Mouse (Mus musculus): ENCODE data around the gene Defb6. TPM values are rescaled to one million over a fixed set of nuclear protein-coding genes. Genes with fewer than 3 reads are reported as not detected.

Gene Defb6
- 3.7 and 4.6 TPM in 2 replicates for polyA plus RNA-seq (2015; fragmentation: Nextera tagmentation; extraction: Ambion mirVana)

- no peak for DNase-seq (ENCODE audit: low spot score)
Observed at GRCm38 (mm10) chr8:19225161-19225560, at the start of gene Defb6. Gene Defb6 (plus strand): TSS chr8:19225478.

DNA sequence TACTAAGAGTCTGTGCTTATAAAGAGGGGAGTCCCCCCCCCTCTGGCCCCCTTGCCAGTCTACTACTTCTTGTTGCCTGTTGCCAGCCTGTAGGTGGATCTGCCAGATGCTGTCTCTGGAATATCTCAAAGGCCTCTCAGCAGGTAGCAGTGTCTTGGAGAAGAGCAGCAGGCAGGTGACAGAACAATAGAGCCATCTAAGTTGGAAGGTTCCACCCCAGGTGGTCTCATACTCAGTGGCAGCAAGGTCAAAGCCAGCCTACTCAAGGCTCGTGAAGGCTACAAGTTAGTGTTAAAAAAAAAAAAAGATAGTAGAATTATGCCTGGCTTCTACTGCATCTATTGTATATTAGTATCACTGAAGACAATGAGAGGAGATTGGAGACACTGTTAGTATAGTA, 12.8 kb downstream of the Defb6 start:
- DNase-seq (ENCODE audit: low spot score), result no peak

DNA sequence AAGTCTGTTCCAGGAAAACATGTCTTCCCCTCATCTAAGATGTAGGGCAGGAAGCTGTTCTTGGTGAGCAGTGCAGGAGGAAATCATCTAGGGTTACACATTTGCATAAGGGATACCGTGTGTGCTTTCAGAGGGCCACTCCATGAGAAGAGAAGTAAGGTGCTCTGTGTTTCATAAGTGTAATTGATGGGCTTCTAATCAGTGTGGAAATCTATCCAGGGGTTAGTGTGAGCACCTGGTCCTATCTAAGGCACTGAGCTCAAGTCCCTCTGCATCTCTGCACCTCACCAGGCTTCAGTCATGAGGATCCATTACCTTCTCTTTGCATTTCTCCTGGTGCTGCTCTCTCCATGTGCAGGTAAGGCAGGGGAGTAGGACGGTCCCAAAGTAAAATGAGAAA, 14.3 kb downstream of the Defb6 start, which contains the start of gene Defb46:
Gene Defb46 (plus strand): TSS at position 301 of the 400 bp plus-strand sequence.
- no peak for DNase-seq (ENCODE audit: low spot score)

- DNase-seq (ENCODE audit: low spot score), result no peak
Observed at GRCm38 (mm10) chr8:19247280-19247679, 22.0 kb downstream of the Defb6 start, which contains the start of gene Defb5. Gene Defb5 (plus strand): TSS chr8:19247580.

- DNase-seq (ENCODE audit: low spot score), result no peak
Observed at GRCm38 (mm10) chr8:19258136-19258535, 32.9 kb downstream of the Defb6 start.

GRCm38 (mm10) chr8:19259667-19260066, 34.4 kb downstream of the Defb6 start:
- no peak for DNase-seq (ENCODE audit: low spot score)

Other genes starting within 250 kb of the Defb6 start
- gene Defb40, start 247.2 kb upstream of the Defb6 start, polyA plus RNA-seq (2015; fragmentation: Nextera tagmentation; extraction: Ambion mirVana), result not detected in 2 replicates
- gene Defb37, start 234.4 kb upstream of the Defb6 start, polyA plus RNA-seq (2015; fragmentation: Nextera tagmentation; extraction: Ambion mirVana), result not detected in 2 replicates
- gene Defb38, start 198.9 kb upstream of the Defb6 start, polyA plus RNA-seq (2015; fragmentation: Nextera tagmentation; extraction: Ambion mirVana), result not detected in 2 replicates
- gene Defb39, start 160.7 kb upstream of the Defb6 start, polyA plus RNA-seq (2015; fragmentation: Nextera tagmentation; extraction: Ambion mirVana), result not detected in 2 replicates
- not detected in 2 replicates for gene Defb12, start 110.6 kb upstream of the Defb6 start, polyA plus RNA-seq (2015; fragmentation: Nextera tagmentation; extraction: Ambion mirVana)
- not detected in 2 replicates for gene Defb34, start 101.7 kb upstream of the Defb6 start, polyA plus RNA-seq (2015; fragmentation: Nextera tagmentation; extraction: Ambion mirVana)
- gene Gm45826, start 84.7 kb upstream of the Defb6 start, polyA plus RNA-seq (2015; fragmentation: Nextera tagmentation; extraction: Ambion mirVana), result not detected in 2 replicates
- not detected in 2 replicates for gene Defb14, start 31.1 kb upstream of the Defb6 start, polyA plus RNA-seq (2015; fragmentation: Nextera tagmentation; extraction: Ambion mirVana)
- gene Defb4, start 26.8 kb upstream of the Defb6 start, polyA plus RNA-seq (2015; fragmentation: Nextera tagmentation; extraction: Ambion mirVana), result not detected in 2 replicates
- not detected in 2 replicates for gene Defb46, start 14.4 kb downstream of the Defb6 start, polyA plus RNA-seq (2015; fragmentation: Nextera tagmentation; extraction: Ambion mirVana)
- gene Defb5, start 22.1 kb downstream of the Defb6 start, polyA plus RNA-seq (2015; fragmentation: Nextera tagmentation; extraction: Ambion mirVana), result not detected in 2 replicates
- gene Defb3, start 67.9 kb downstream of the Defb6 start, polyA plus RNA-seq (2015; fragmentation: Nextera tagmentation; extraction: Ambion mirVana), result 0.64 and 1.9 TPM in 2 replicates
- gene Defb8, start 222.1 kb downstream of the Defb6 start, polyA plus RNA-seq (2015; fragmentation: Nextera tagmentation; extraction: Ambion mirVana), result not detected in 2 replicates

Data from thymus, postnatal 0 days (tissue).